Mouse (Mus musculus) heart, postnatal 36 days (tissue): Measurements from ENCODE around the gene Ugp2. TPM values are rescaled to one million over a fixed set of nuclear protein-coding genes. Genes with fewer than 3 reads are reported as not detected.

Experiments
- microRNA-seq, 2 experiments: library from miRNA; unstranded; fragments of <30 nt; microRNA quantifications; one replicate each; pipeline ENCODE4 v1.2.0; 2021; ENCODE audit warnings: borderline number of aligned reads in 2 of 2
- total RNA-seq, 2 experiments: library from RNA; stranded (reverse); gene quantifications; 2 replicates each; pipeline ENCODE4 v1.2.3; 2021

Ugp2 gene
- total RNA-seq, 2 experiments from 2014 or later: 212 to 232 TPM

Small RNA genes within 50 kb of the gene (microRNA-seq; reads per million reads assigned to microRNA genes)
- gene Mir1933: 0 reads per million in 2 experiments

Other genes starting within 250 kb of the Ugp2 start
- 10 to 100 TPM; 19.4 to 19.5 TPM for gene Vps54, start 131.9 kb downstream of the Ugp2 start, total RNA-seq
- 1 to 10 TPM; 4.8 TPM for gene Wdpcp, start 201.0 kb upstream of the Ugp2 start, total RNA-seq
- gene Mdh1, start 201.2 kb upstream of the Ugp2 start, total RNA-seq: 1,000 to 10,000 TPM; 2,443 to 2,451 TPM